Mouse (Mus musculus) liver, postnatal 0 days (tissue): ENCODE data around the gene Glod4.

Experiments
- CTCF ChIP-seq: sonication (generic); IDR thresholded peaks from 2 replicates; pipeline ENCODE4 v1.5.1; 2016; ENCODE audit warnings: antibody characterized with exemption, low read depth
- EP300 ChIP-seq: IDR thresholded peaks from 2 replicates; pipeline ENCODE4 v1.6.1; 2016; ENCODE audit warnings: antibody characterized with exemption, low read depth, mild to moderate bottlenecking

DNA sequence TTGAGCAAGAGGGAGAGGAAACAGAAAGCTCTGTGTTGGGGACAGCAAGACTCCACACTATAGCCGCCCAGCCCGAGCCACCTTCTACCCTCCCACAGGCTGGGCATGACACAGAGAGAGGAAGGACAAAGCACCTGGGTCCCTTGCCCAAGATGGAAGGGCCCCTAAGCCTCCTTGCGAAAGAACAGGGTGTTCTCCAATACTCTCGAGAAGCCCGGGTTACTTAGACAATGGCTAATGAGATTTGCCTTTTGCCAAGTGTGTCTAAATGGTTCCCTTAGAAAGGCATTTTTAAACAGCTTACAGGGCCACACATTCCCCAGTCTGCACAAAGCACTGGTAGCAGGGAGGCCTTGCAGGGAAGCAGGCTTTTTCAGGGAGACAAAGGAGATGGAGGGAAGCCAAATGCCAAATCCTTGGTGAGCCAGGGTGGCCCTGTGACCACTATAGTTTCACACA, 24.5 kb upstream of the Glod4 start:
- TF ChIP-seq CTCF (no peak), EP300 (no peak)
